Mouse (Mus musculus): ENCODE measurements at regions not wholly inside any gene's neighbourhood (a gene's known extent, or its start where the extent isn't known, plus 50 kb on each side); places are given as distances from the start of the nearest gene placed in this dataset.

GRCm38 (mm10) chr14:120637486-120638125 is 159.4 kb downstream of the Rap2a start:
- TF ChIP-seq CTCF (IDR thresholded peaks at IDR 0.05; ENCODE audit: low read depth) (no peak), EP300 (IDR thresholded peaks at IDR 0.05; ENCODE audit: low read depth) (no peak)

Measured in liver, embryonic 14.5 days (tissue).